Mouse (Mus musculus): Measurements from ENCODE around the gene Ung. TPM values are rescaled to one million over a fixed set of nuclear protein-coding genes. Genes with fewer than 3 reads are reported as not detected.

Ung gene
- total RNA-seq, 1 experiment from 2014 or later, result 6.7 TPM

- DNase-seq, result no peak
Observed at GRCm38 (mm10) chr5:114170345-114170744, 40.2 kb downstream of the Ung start.

- DNase-seq, result no peak
Observed at GRCm38 (mm10) chr5:114172936-114173335, 42.8 kb downstream of the Ung start.

GRCm38 (mm10) chr5:114173458-114173857, 43.3 kb downstream of the Ung start:
- DNase-seq, result no peak

GRCm38 (mm10) chr5:114173877-114174581, 43.8 kb downstream of the Ung start:
- DNase-seq, result no peak

GRCm38 (mm10) chr5:114174639-114175038, 44.5 kb downstream of the Ung start:
- DNase-seq, result peak; percentile 55

GRCm38 (mm10) chr5:114175596-114176171, 45.5 kb downstream of the Ung start:
- peak; percentile 97 for DNase-seq

GRCm38 (mm10) chr5:114176548-114177400, 46.6 kb downstream of the Ung start:
- no peak for DNase-seq

GRCm38 (mm10) chr5:114177966-114178719, 48.0 kb downstream of the Ung start:
- no peak for DNase-seq

- DNase-seq, result peak; percentile 42
Observed at GRCm38 (mm10) chr5:114179541-114179940, 49.4 kb downstream of the Ung start.

GRCm38 (mm10) chr5:114183493-114183892, 53.3 kb downstream of the Ung start:
- no peak for DNase-seq

- no peak for DNase-seq
Observed at GRCm38 (mm10) chr5:114187108-114187507, 56.9 kb downstream of the Ung start.

Other genes starting within 250 kb of the Ung start
- gene Coro1c, start 221.6 kb upstream of the Ung start, total RNA-seq (2021), result 43.3 and 52.6 TPM in 2 replicates
- gene Ssh1, start 136.5 kb upstream of the Ung start, total RNA-seq (2021), result 18.9 and 22.7 TPM in 2 replicates
- gene Dao, start 126.7 kb upstream of the Ung start, total RNA-seq (2021), result not detected in 2 replicates
- 35.1 and 36.6 TPM in 2 replicates for gene Usp30, start 64.9 kb upstream of the Ung start, total RNA-seq (2021)
- gene Svop, start 38.8 kb upstream of the Ung start, total RNA-seq (2021), result 2.6 and 3.1 TPM in 2 replicates
- 12.0 and 12.1 TPM in 2 replicates for gene Alkbh2, start 2.2 kb upstream of the Ung start, total RNA-seq (2021)
- gene Acacb, start 16.1 kb downstream of the Ung start, total RNA-seq (2021), result 99.4 and 114 TPM in 2 replicates
- not detected in 2 replicates for gene Foxn4, start 143.4 kb downstream of the Ung start, total RNA-seq (2021)
- gene Myo1h, start 158.8 kb downstream of the Ung start, total RNA-seq (2021), result 0.21 and 0.62 TPM in 2 replicates